Mouse (Mus musculus) hematopoietic stem cell, adult 5-6 weeks (primary cell): ENCODE measurements around the gene Zg16. TPM values are rescaled to one million over a fixed set of nuclear protein-coding genes. Genes with fewer than 3 reads are reported as not detected.
"Not testable (repeated sequence)": the region's sequence is repeated elsewhere in the genome, so short reads cannot be mapped to it uniquely, and the experiment has no call there.

Source experiments
- ATAC-seq, 2 experiments: fragments of 125-278 bp in 1 of 2; replicated peaks in 1 of 2; 2 replicates each; pipeline ENCODE4 v1.8.0; 2016 to 2017; ENCODE audit warnings: inconsistent platforms in 2 of 2, mild to moderate bottlenecking in 2 of 2, moderate number of reproducible peaks in 2 of 2, low read depth in 1 of 2, moderate TSS enrichment in 1 of 2; ENCODE audit not compliant: low FRiP score in 2 of 2, poor library complexity in 2 of 2, severe bottlenecking in 2 of 2, insufficient read depth in 1 of 2, low TSS enrichment in 1 of 2
- total RNA-seq: library from RNA; stranded (forward); fragments of 172-1452, 232-1000 nt; gene quantifications from 2 replicates; pipeline ENCODE4 v1.2.3, GENCODE M21; 2017

The Zg16 gene
- total RNA-seq, 1 experiment from 2014 or later: 5.7 TPM

- not testable (repeated sequence) for ATAC-seq
Measured at GRCm38 (mm10) chr7:127085751-127086150, 1.4 kb downstream of the Zg16 start.

GRCm38 (mm10) chr7:127084794-127085193 is 2.3 kb downstream of the Zg16 start:
- no peak for ATAC-seq

GRCm38 (mm10) chr7:127083689-127084088 is 3.4 kb downstream of the Zg16 start:
- ATAC-seq: no peak

GRCm38 (mm10) chr7:127082995-127083394 is 4.1 kb downstream of the Zg16 start:
- no peak for ATAC-seq

GRCm38 (mm10) chr7:127082271-127082670 is 4.9 kb downstream of the Zg16 start:
- ATAC-seq: no peak

- ATAC-seq: peak; percentile 58 to 77
Measured at GRCm38 (mm10) chr7:127080045-127080444, 7.1 kb downstream of the Zg16 start.

- no peak for ATAC-seq
Measured at GRCm38 (mm10) chr7:127077692-127078091, 9.4 kb downstream of the Zg16 start.

GRCm38 (mm10) chr7:127076188-127076587 is 10.9 kb downstream of the Zg16 start:
- no peak for ATAC-seq

- ATAC-seq: no peak
Measured at GRCm38 (mm10) chr7:127073221-127073620, 13.9 kb downstream of the Zg16 start.

GRCm38 (mm10) chr7:127070871-127071413 is 16.2 kb downstream of the Zg16 start:
- no peak for ATAC-seq

GRCm38 (mm10) chr7:127066317-127066716 is 20.8 kb downstream of the Zg16 start:
- ATAC-seq: no peak

- ATAC-seq: no peak
Measured at GRCm38 (mm10) chr7:127065538-127065937, 21.6 kb downstream of the Zg16 start.

GRCm38 (mm10) chr7:127055026-127055585 is 32.0 kb downstream of the Zg16 start:
- no peak for ATAC-seq

- ATAC-seq: peak; percentile 88 to 98
Measured at GRCm38 (mm10) chr7:127041851-127042672, 45.1 kb downstream of the Zg16 start, which contains the start of gene Kif22. TSS of gene Kif22 (minus strand) at chr7:127042471.

GRCm38 (mm10) chr7:127031244-127031643 is 55.9 kb downstream of the Zg16 start:
- no peak for ATAC-seq

- no peak for ATAC-seq
Measured at GRCm38 (mm10) chr7:127030172-127030571, 57.0 kb downstream of the Zg16 start.

- no peak for ATAC-seq
Measured at GRCm38 (mm10) chr7:127027885-127028284, 59.2 kb downstream of the Zg16 start.

GRCm38 (mm10) chr7:127026984-127027726 is 60.0 kb downstream of the Zg16 start, which contains the start of gene Maz:
TSS of gene Maz (minus strand) at chr7:127027037.
- peak; percentile 86 for ATAC-seq
